In the genomic region with DNA sequence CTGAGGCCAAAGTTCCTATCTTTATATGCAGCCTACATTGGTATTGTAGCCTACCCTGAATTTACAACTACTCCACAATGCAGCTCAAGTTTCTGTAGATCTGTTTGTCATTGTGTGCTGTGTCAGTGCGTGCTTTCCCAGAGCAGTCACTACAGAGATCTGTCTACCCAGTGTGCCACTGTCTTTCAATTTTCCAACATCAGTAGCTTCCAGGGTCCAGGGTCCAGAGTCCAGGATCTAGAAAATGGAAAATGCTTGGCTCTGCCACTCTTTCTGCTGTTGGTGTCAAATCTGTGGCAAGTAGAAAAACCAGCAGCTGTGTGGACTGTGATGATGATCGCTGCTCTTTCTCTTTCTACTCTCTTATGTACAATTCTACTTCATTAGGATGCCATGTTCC, we compare ENCODE assay signal across 25 mouse cellular contexts. TPM values are rescaled to one million over a fixed set of nuclear protein-coding genes. Genes with fewer than 3 reads are reported as not detected.
DNase-seq lines count a peak whose midpoint lies in the region; ATAC-seq and TF ChIP-seq lines count a peak whose summit lies in the region.
"Had no signal": no experiment of that assay in that cellular context is flagged by ENCODE, and none has a peak within 500 bp of the region (broad histone marks: within the 10 kb centered on the region; RNA-seq: fewer than 3 reads in every experiment).

No protein-coding gene starts in this region.

- no peak overlapping the region for H3K4me2 ChIP-seq in intestine, postnatal 0 days (replicated peaks; ENCODE audit: low read depth)
- no peak overlapping the region for H3K4me2 ChIP-seq in intestine, embryonic 15.5 days (replicated peaks)
- no peak overlapping the region for H3K4me2 ChIP-seq in kidney, embryonic 16.5 days (replicated peaks; ENCODE audit: low read depth, low read length)
- no peak overlapping the region for H3K4me2 ChIP-seq in kidney, embryonic 15.5 days
- H3K4me2 ChIP-seq: embryonic facial prominence, embryonic 12.5 days; forebrain, embryonic 13.5 days had no signal

- WGBS in intestine, postnatal 0 days = 68% methylated on average over 2 of the region's 2 CpGs
- 88% methylated on average over 2 of the region's 2 CpGs for WGBS in intestine, embryonic 15.5 days
- 61% methylated on average over 2 of the region's 2 CpGs for WGBS in kidney, adult 2 months
- 85% methylated on average over 2 of the region's 2 CpGs for WGBS in kidney, embryonic 16.5 days
- 91% methylated on average over 2 of the region's 2 CpGs for WGBS in kidney, embryonic 15.5 days

- TF ChIP-seq POLR2A in kidney, adult 2 months (IDR thresholded peaks at IDR 0.05; ENCODE audit: low read depth, low read length) = no peak

- H3K9ac ChIP-seq in intestine, postnatal 0 days (ENCODE audit: low read depth, low read length) = no peak overlapping the region
- no peak overlapping the region for H3K9ac ChIP-seq in intestine, embryonic 15.5 days
- H3K9ac ChIP-seq in kidney, embryonic 16.5 days (replicated peaks; ENCODE audit: low read length) = no peak overlapping the region
- no peak overlapping the region for H3K9ac ChIP-seq in kidney, embryonic 15.5 days
- H3K9ac ChIP-seq: embryonic facial prominence, embryonic 12.5 days; forebrain, embryonic 13.5 days had no signal

- H3K27me3 ChIP-seq in intestine, postnatal 0 days (replicated peaks; ENCODE audit: control insufficient read depth, insufficient read depth, low read length) = no peaks in the 10 kb centered on the region
- no peaks in the 10 kb centered on the region for H3K27me3 ChIP-seq in intestine, embryonic 15.5 days (replicated peaks)
- H3K27me3 ChIP-seq in kidney, adult 2 months (replicated peaks; ENCODE audit: control insufficient read depth, insufficient read depth, low read length) = no peaks in the 10 kb centered on the region
- H3K27me3 ChIP-seq in kidney, embryonic 16.5 days (ENCODE audit: insufficient read depth, low read length) = no peaks in the 10 kb centered on the region
- no peaks in the 10 kb centered on the region for H3K27me3 ChIP-seq in kidney, embryonic 15.5 days
- H3K27me3 ChIP-seq: CH12.LX; embryonic facial prominence, embryonic 12.5 days; forebrain, embryonic 13.5 days; Patski had no signal

- ATAC-seq in intestine, postnatal 0 days = peak; percentile 65
- no peak for ATAC-seq in intestine, embryonic 15.5 days
- ATAC-seq in kidney, embryonic 16.5 days (ENCODE audit: low FRiP score, low TSS enrichment) = no peak
- ATAC-seq in kidney, embryonic 15.5 days (replicated peaks; ENCODE audit: low FRiP score) = no peak
- ATAC-seq: activated CD4-positive, CD25-positive, alpha-beta regulatory T cell, adult 4 months; CD4-positive, CD25-positive, alpha-beta regulatory T cell, adult 4 months; forebrain, embryonic 13.5 days; Patski had no signal

- peak; percentile 53 for DNase-seq in kidney, adult 2 months
- peak; percentile 45 for DNase-seq in kidney, adult 9 months
- peak; percentile 26 to 31 for DNase-seq in kidney, postnatal 36 days
- no peak for DNase-seq in kidney, postnatal 4 days
- DNase-seq: adrenal gland, adult 8-10 months; adrenal gland, postnatal 14 days; adrenal gland, postnatal 36 days; B cell, adult 2 months; cerebellum, adult 11-12 months; cerebellum, adult 2 months; cerebellum, adult 9-10 months; cerebellum, postnatal 10 days; cerebellum, postnatal 25 days had no signal

- no peaks in the 10 kb centered on the region for H3K36me3 ChIP-seq in intestine, postnatal 0 days (ENCODE audit: control insufficient read depth, insufficient read depth)
- H3K36me3 ChIP-seq in intestine, embryonic 15.5 days = no peaks in the 10 kb centered on the region
- no peaks in the 10 kb centered on the region for H3K36me3 ChIP-seq in kidney, adult 2 months (ENCODE audit: control insufficient read depth, insufficient read depth, low read length)
- H3K36me3 ChIP-seq in kidney, embryonic 16.5 days (ENCODE audit: insufficient read depth, low read length) = no peaks in the 10 kb centered on the region
- H3K36me3 ChIP-seq in kidney, embryonic 15.5 days = no peaks in the 10 kb centered on the region
- H3K36me3 ChIP-seq: embryonic facial prominence, embryonic 10.5 days; embryonic facial prominence, embryonic 12.5 days; G1E had no signal

- no peak overlapping the region; the same call in none of the 2 replicates for H3K27ac ChIP-seq in intestine, postnatal 0 days (ENCODE audit: low read depth, low read length)
- H3K27ac ChIP-seq in intestine, embryonic 15.5 days = no peak overlapping the region
- H3K27ac ChIP-seq in kidney, adult 2 months (ENCODE audit: insufficient read depth, low read depth, low read length) = 0 out of 2 replicates have a peak overlapping the region, but pooled peaks have one; percentile 23
- H3K27ac ChIP-seq in kidney, embryonic 16.5 days (ENCODE audit: low read length) = no peak overlapping the region
- no peak overlapping the region for H3K27ac ChIP-seq in kidney, embryonic 15.5 days
- H3K27ac ChIP-seq: embryonic facial prominence, embryonic 10.5 days; embryonic facial prominence, embryonic 12.5 days; forebrain, embryonic 13.5 days had no signal

- H3K4me3 ChIP-seq in intestine, postnatal 0 days (ENCODE audit: low read depth, low read length) = no peak overlapping the region
- no peak overlapping the region for H3K4me3 ChIP-seq in intestine, embryonic 15.5 days (replicated peaks)
- no peak overlapping the region for H3K4me3 ChIP-seq in kidney, adult 2 months (ENCODE audit: insufficient read depth, low read depth, low read length)
- no peak overlapping the region for H3K4me3 ChIP-seq in kidney, embryonic 16.5 days (ENCODE audit: low read length)
- H3K4me3 ChIP-seq in kidney, embryonic 15.5 days (replicated peaks) = no peak overlapping the region
- H3K4me3 ChIP-seq: embryonic facial prominence, embryonic 10.5 days; embryonic facial prominence, embryonic 12.5 days; forebrain, embryonic 13.5 days had no signal

- H3K9me3 ChIP-seq in intestine, postnatal 0 days (ENCODE audit: control insufficient read depth) = no peaks in the 10 kb centered on the region
- no peaks in the 10 kb centered on the region for H3K9me3 ChIP-seq in intestine, embryonic 15.5 days
- H3K9me3 ChIP-seq in kidney, embryonic 16.5 days (ENCODE audit: low read length) = no peaks in the 10 kb centered on the region
- no peaks in the 10 kb centered on the region for H3K9me3 ChIP-seq in kidney, embryonic 15.5 days (replicated peaks)
- H3K9me3 ChIP-seq: embryonic facial prominence, embryonic 10.5 days; embryonic facial prominence, embryonic 12.5 days; forebrain, embryonic 13.5 days; G1E had no signal

- H3K4me1 ChIP-seq in intestine, postnatal 0 days (replicated peaks; ENCODE audit: control insufficient read depth, insufficient read depth, low read length) = no peaks in the 10 kb centered on the region
- no peaks in the 10 kb centered on the region for H3K4me1 ChIP-seq in intestine, embryonic 15.5 days (replicated peaks)
- H3K4me1 ChIP-seq in kidney, adult 2 months (ENCODE audit: control insufficient read depth, insufficient read depth, low read length) = no peaks in the 10 kb centered on the region
- no peaks in the 10 kb centered on the region for H3K4me1 ChIP-seq in kidney, embryonic 16.5 days (ENCODE audit: insufficient read depth, low read length)
- H3K4me1 ChIP-seq in kidney, embryonic 15.5 days = no peaks in the 10 kb centered on the region
- H3K4me1 ChIP-seq: embryonic facial prominence, embryonic 10.5 days; embryonic facial prominence, embryonic 12.5 days; forebrain, embryonic 13.5 days had no signal

- TF ChIP-seq CTCF in intestine, postnatal 0 days (IDR thresholded peaks at IDR 0.05; ENCODE audit: low read depth) = no peak
- no peak for TF ChIP-seq CTCF in kidney, adult 2 months (conservative IDR thresholded peaks at IDR 0.05; ENCODE audit: insufficient read depth, insufficient read length, low read depth, low read length)

RNA-seq across cellular contexts. Expression of a gene that starts 24.7 kb away (rescaled TPM):
- polyA plus RNA-seq in intestine, postnatal 0 days (2015; fragmentation: Nextera tagmentation; extraction: Ambion mirVana) = 3.3 and 3.7 TPM in 2 replicates
- 3.4 and 3.9 TPM in 2 replicates for polyA plus RNA-seq in intestine, embryonic 15.5 days (2015; fragmentation: Nextera tagmentation; extraction: Ambion mirVana)
- 2.0 and 3.3 TPM in 2 replicates for polyA plus RNA-seq in kidney, adult 2 months (2012; rRNA removed)
- 2.6 and 3.5 TPM in 2 replicates for polyA plus RNA-seq in kidney, embryonic 16.5 days (2015; fragmentation: Nextera tagmentation; extraction: Ambion mirVana)
- 2.8 and 2.9 TPM in 2 replicates for polyA plus RNA-seq in kidney, embryonic 15.5 days (2015; fragmentation: Nextera tagmentation; extraction: Ambion mirVana)

Comparison
In these comparisons a context has a peak if more than half of its experiments do, and no peak if none do; other contexts are left out.
1. DNase-seq: peak in kidney, adult 2 months (single experiment), kidney, adult 9 months (single experiment) and kidney, postnatal 36 days (2 of 2); none in kidney, postnatal 4 days (0 of 2).